Mouse (Mus musculus) intestine, postnatal 0 days (tissue): ENCODE results near the gene Hmgb2. TPM values are rescaled to one million over a fixed set of nuclear protein-coding genes. Genes with fewer than 3 reads are reported as not detected.

ENCODE experiments used
- ATAC-seq: fragments of 200-750 bp; cut with Nextera tagmentation; 2 replicates; pipeline ENCODE4 v1.8.0; 2017; ENCODE audit warnings: mild to moderate bottlenecking, moderate TSS enrichment, moderate library complexity
- H3K27ac ChIP-seq: fragments of 300-500 bp; sonication (generic); 2 replicates; pipeline ENCODE4 v1.5.1; 2014; ENCODE audit warnings: mild to moderate bottlenecking, low read depth, low read length, moderate library complexity
- H3K27me3 ChIP-seq: fragments of 300-500 bp; sonication (generic); replicated peaks from 2 replicates; pipeline ENCODE4 v1.6.1; 2014; ENCODE audit warnings: low read length, mixed read lengths; ENCODE audit not compliant: control insufficient read depth, insufficient read depth
- H3K36me3 ChIP-seq: fragments of 300-500 bp; sonication (generic); 2 replicates; pipeline ENCODE4 v1.6.1; 2014; ENCODE audit warnings: mild to moderate bottlenecking, moderate library complexity; ENCODE audit not compliant: control insufficient read depth, insufficient read depth
- H3K4me1 ChIP-seq: fragments of 300-500 bp; sonication (generic); replicated peaks from 2 replicates; pipeline ENCODE4 v1.6.1; 2014; ENCODE audit warnings: antibody characterized with exemption, low read length, mixed read lengths; ENCODE audit not compliant: control insufficient read depth, insufficient read depth
- H3K4me2 ChIP-seq: fragments of 300-500 bp; sonication (generic); replicated peaks from 2 replicates; pipeline ENCODE4 v1.6.1; 2014; ENCODE audit warnings: low read depth, mild to moderate bottlenecking, moderate library complexity
- H3K4me3 ChIP-seq: fragments of 300-500 bp; sonication (generic); 2 replicates; pipeline ENCODE4 v1.5.1; 2014; ENCODE audit warnings: low read depth, low read length
- H3K9ac ChIP-seq: fragments of 300-500 bp; sonication (generic); 2 replicates; pipeline ENCODE4 v1.6.1; 2014; ENCODE audit warnings: mild to moderate bottlenecking, low read depth, low read length
- H3K9me3 ChIP-seq: fragments of 300-500 bp; sonication (generic); 2 replicates; pipeline ENCODE4 v1.6.1; 2016; ENCODE audit warnings: mixed run types; ENCODE audit not compliant: control insufficient read depth
- CTCF ChIP-seq: sonication (generic); IDR thresholded peaks from 2 replicates; pipeline ENCODE4 v1.5.1; 2016; ENCODE audit warnings: low read depth, mild to moderate bottlenecking, control low read depth, antibody characterized with exemption, moderate library complexity
- WGBS: fragments of 180-500 bp; shearing (Covaris S2); extraction: QIAGEN DNeasy Blood & Tissue Kit; methylation state at CpG from one replicate; pipeline ENCODE4 v1.1.7; 2014; 5-methylcytosine and 5-hydroxymethylcytosine counted together
- polyA plus RNA-seq: library from polyadenylated mRNA; unstranded; fragments of >200 nt; fragmentation: Nextera tagmentation; extraction: Ambion mirVana; gene quantifications from 2 replicates; pipeline ENCODE4 v1.2.1, GENCODE M21; 2015

Hmgb2 gene
- polyA plus RNA-seq, 1 experiment from 2014 or later: 201 TPM

DNA sequence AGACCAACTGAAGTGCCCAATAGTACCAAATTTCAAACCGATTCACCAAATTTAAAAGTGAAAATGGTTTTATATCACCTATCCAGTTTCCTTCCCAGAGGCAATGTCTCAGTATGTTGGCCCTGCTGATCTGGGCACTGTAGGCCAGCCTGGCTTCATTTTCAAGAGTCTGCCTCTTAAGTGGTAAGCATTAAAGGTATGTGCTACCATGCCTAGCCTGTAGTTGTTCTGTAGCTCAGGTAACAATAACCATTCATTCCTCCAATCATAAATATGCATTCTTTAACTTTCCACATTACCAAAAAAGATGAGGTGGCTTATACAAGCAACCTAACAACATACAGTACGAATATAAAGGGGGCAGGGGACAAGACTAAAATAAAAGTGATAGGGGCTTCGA lies 6.0 kb downstream of the Hmgb2 start:
- no peaks in the 10 kb centered on the region for H3K27me3 ChIP-seq
- no peak overlapping the region for H3K9ac ChIP-seq
- H3K9me3 ChIP-seq: no peaks in the 10 kb centered on the region
- H3K36me3 ChIP-seq: peaks cover 18% of the 10 kb centered on the region
- H3K27ac ChIP-seq: no peak overlapping the region
- no peak for TF ChIP-seq CTCF
- WGBS: 91% methylated on average over 3 of the region's 3 CpGs
- ATAC-seq: no peak
- no peak overlapping the region for H3K4me3 ChIP-seq
- no peaks in the 10 kb centered on the region for H3K4me1 ChIP-seq
- no peak overlapping the region for H3K4me2 ChIP-seq

DNA sequence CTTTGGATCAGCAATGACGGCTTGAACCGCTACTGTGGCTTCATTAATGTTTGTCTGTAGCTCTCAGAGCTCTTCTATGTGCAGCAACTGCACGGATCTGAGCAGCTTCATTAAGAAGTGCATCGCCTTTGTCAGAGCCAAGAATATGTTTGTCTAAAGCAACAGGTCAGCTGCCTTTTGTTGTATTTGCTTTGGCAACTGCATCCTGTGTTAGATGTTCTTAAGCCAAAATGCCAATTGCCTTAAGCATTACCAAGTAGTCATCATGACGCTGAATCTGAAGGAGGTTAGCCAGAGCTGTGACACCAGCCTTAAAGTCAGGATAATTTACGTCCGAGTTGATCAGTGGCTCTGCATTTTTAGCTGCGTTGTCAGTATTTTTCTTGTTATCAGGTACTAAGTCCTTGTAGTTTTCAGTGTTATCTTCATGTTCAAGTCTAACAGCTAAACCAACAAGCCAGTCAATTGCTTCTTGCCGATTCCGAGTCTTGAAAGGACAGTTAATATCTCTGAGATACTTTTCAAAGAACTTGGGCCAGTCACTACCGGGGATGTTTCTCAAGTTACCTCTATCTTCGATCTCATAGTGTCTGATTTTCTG lies 8.6 kb downstream of the Hmgb2 start:
- Histone ChIP-seq H3K4me1 (no peaks in the 10 kb centered on the region), H3K27me3 (no peaks in the 10 kb centered on the region), H3K4me3 (no peak overlapping the region), H3K4me2 (no peak overlapping the region), H3K27ac (no peak overlapping the region), H3K36me3 (peaks cover 23% of the 10 kb centered on the region), H3K9ac (no peak overlapping the region), H3K9me3 (no peaks in the 10 kb centered on the region)
- ATAC-seq: 0 out of 2 replicates have a peak, but pooled peaks have one; percentile 20
- WGBS: 71% methylated on average over 12 of the region's 12 CpGs
- TF ChIP-seq CTCF: no peak

DNA sequence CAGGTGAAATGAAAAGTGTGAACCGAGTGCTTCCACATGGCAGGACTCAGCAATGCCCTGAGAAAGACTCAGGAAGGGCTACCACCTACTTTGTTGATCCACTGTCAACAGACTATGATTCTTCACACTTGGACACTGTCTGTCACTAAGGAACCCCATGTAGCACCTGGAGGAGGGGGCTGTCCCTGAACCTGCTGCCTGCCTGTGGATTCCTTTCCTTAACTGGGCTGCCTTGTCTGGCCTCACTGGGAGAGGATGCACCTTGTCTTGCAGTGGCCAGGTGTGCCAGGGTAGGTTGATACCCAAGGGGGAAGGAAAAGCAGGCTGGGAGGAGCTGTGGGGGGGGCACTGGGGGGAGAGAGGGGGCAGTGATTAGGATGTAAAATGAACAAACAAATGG lies 16.3 kb downstream of the Hmgb2 start:
- no peak for ATAC-seq
- WGBS: 100% methylated on average over 1 of the region's 1 CpGs
- Histone ChIP-seq H3K4me3 (no peak overlapping the region), H3K36me3 (peaks cover 21% of the 10 kb centered on the region), H3K27ac (no peak overlapping the region), H3K4me1 (no peaks in the 10 kb centered on the region), H3K9ac (no peak overlapping the region), H3K4me2 (no peak overlapping the region), H3K9me3 (no peaks in the 10 kb centered on the region), H3K27me3 (no peaks in the 10 kb centered on the region)
- TF ChIP-seq CTCF: no peak

DNA sequence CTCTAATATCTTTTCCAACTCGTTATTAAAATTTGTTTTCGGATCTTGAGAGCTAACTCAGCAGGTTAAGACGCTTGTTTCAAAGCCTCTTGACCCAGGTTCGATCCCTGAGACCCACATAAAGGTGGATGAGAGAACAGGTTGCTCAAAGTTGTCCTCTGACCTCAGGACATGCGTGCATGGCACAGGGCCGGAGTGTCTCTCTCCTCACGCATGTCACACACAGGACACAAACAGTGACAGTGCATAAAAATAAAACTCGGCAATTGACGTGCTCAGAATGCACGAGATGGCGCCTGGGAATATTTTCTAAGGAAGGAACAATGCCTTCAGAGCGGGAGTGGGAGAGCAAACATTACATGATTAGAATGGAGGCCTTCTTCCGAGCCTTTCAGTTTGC lies 18.5 kb downstream of the Hmgb2 start:
- Histone ChIP-seq H3K4me1 (no peaks in the 10 kb centered on the region), H3K9me3 (no peaks in the 10 kb centered on the region), H3K4me3 (no peak overlapping the region), H3K36me3 (peaks cover 26% of the 10 kb centered on the region), H3K27me3 (no peaks in the 10 kb centered on the region), H3K27ac (0 out of 2 replicates have a peak overlapping the region, but pooled peaks have one; percentile 1), H3K9ac (no peak overlapping the region), H3K4me2 (peak overlapping the region; percentile 35)
- 87% methylated on average over 13 of the region's 13 CpGs for WGBS
- no peak for TF ChIP-seq CTCF
- no peak for ATAC-seq

DNA sequence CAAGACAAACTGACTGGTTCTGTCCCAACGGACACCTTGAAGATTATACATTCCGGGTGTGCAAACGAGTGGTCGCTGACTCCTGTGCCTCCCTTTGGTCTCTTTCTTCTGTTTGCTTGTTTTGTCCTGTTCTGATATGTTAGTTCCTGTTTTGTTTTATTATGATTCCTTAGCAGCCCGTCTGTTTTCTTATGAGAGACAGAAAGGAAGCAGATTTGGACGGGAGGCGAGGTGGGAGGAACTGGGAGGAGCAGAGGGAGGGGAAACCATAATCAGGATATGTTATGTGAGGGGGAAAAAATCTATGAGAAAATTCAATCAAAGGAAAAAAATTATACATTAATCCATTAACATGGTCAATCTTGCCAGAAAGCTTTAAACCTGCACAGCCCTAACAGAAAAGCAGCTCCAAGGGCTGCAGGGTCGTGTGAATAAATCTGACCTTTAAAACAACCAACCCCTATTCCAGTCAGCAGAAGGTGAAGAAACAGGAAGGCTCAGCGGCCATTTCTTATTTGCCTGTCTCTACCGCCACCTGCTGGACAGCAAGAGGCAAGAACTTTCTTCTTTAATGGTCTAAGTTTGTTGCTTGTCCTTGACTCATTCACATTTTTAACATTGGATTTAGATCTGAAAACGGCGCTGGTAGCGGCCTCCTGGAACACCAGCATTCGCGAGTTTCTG lies 19.1 kb downstream of the Hmgb2 start:
- TF ChIP-seq CTCF: peak; percentile 94
- no peaks in the 10 kb centered on the region for H3K4me1 ChIP-seq
- H3K27ac ChIP-seq: peak overlapping the region; percentile 1; the same call in 1 of the 2 replicates
- H3K4me2 ChIP-seq: peak overlapping the region; percentile 35
- peak; percentile 65 for ATAC-seq
- H3K9me3 ChIP-seq: no peaks in the 10 kb centered on the region
- H3K4me3 ChIP-seq: no peak overlapping the region
- WGBS: 22% methylated on average over 15 of the region's 15 CpGs
- H3K27me3 ChIP-seq: no peaks in the 10 kb centered on the region
- H3K36me3 ChIP-seq: peaks cover 28% of the 10 kb centered on the region
- no peak overlapping the region for H3K9ac ChIP-seq

DNA sequence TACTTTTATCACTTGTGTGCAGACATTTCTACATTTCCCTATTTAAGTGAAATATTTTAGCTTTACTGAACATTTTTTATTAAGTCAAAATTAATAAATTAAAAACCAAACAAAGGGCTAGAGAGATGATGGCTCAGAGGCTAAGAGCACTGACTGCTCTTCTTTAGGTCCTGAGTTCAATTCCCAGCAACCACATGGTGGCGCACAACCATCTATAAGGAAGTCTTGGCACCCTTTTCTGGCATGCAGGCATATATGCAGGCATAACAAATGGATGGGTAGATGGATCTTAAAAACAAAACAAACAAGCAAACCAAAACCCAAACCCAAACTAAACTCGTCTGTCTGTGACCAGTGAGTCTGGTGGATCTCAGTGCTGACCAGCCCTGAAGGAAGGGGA lies 20.5 kb downstream of the Hmgb2 start:
- Histone ChIP-seq H3K4me1 (no peaks in the 10 kb centered on the region), H3K4me2 (no peak overlapping the region), H3K36me3 (peaks cover 34% of the 10 kb centered on the region), H3K27me3 (no peaks in the 10 kb centered on the region), H3K9ac (no peak overlapping the region), H3K9me3 (no peaks in the 10 kb centered on the region), H3K27ac (no peak overlapping the region), H3K4me3 (no peak overlapping the region)
- ATAC-seq: no peak
- peak; percentile 62 for TF ChIP-seq CTCF
- WGBS: 70% methylated on average over 2 of the region's 2 CpGs
